Mouse (Mus musculus) monocyte, adult 2 months (primary cell): Measurements from ENCODE around the gene Epsti1.
A peak's percentile ranks its signal among the peaks of the same experiment; 100 is the strongest.

Experiments used
- DNase-seq, 2 experiments: peaks; one replicate each; pipeline ENCODE4 v3.0.0; 2022; ENCODE audit warnings: low spot score in 2 of 2, low read depth in 1 of 2

The Epsti1 gene

GRCm38 (mm10) chr14:77921641-77922040 lies 17.6 kb downstream of the Epsti1 start:
- no peak for DNase-seq

DNA sequence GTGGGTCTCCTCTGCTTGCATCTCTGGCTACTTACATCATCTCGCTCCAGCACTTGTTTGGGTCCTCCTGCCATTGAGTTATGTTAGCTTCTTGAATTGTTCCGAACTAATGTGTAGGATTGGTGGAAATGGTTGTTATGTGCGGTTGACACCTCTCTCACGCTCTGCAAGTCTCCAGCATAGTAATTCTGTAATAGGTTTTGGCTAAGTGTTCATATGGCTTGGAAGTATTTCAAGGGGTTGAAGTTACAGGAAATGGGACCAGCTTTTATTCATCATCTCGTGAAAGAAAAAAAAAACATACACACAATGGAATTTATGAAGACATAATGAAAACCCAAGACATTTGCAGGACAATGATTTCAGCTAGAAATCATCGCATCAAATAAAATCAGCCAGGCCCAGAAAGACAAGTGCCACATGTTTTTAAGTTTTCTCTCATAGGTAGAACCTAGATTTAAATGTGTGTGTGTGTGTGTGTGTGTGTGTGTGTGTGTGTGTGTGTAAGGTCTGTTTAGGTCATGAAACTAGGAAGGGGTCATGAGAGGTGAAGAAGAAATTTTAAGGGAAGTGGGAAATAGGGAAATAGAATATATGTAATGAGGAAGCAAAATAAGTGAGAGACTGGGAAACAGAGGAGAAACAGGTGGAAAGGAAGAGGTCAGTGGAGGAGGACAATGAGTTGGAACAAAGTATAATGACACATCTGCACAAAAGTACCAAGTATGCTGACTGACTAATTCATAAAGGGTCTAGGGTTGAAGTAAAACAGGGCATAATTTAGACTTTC lies 19.2 kb downstream of the Epsti1 start:
- no peak for DNase-seq

- no peak for DNase-seq
Observed at GRCm38 (mm10) chr14:77925414-77925813, 21.4 kb downstream of the Epsti1 start.

GRCm38 (mm10) chr14:77926718-77927117 lies 22.7 kb downstream of the Epsti1 start:
- no peak for DNase-seq

DNA sequence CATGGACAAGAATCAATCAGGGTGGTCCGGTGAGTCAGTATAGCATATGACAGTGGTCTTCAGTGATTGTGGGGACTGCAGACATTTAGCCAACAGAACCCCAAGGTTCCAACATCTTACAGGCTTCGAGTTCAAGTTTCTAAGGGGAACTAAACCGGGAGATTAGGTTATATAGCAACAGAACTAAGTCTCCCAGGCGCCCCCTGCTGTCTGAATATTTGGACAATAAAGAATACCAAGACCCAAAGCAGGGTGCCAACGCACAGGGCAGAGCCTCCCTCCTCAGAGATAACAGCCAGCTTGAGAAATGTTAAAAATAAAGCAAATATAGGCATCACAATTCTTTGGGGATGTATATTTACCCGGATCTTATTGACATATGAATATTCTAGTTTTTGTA lies 24.0 kb downstream of the Epsti1 start:
- DNase-seq: peak; percentile 26 to 68

DNA sequence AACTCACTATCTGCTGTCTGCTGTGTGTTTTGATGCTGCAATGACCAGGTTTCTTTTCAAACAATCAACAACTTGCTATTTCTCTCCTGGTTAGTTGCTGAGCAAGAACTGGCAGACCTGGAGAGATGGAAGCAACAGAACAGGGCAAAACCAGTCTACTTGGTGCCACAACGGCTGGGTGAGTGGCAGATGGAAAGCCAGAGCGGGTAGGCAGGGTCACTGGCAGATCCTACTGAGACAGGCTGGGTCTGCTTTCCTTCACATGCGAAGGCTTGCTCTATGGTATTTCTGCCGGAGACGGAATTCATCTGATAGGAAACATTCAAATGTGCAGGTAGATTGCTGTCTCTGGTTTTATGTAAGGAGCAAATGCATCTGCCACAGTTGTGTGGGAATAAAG lies 24.6 kb downstream of the Epsti1 start:
- no peak for DNase-seq

GRCm38 (mm10) chr14:77929139-77929678 lies 25.2 kb downstream of the Epsti1 start:
- DNase-seq: no peak

GRCm38 (mm10) chr14:77932150-77933047 lies 28.4 kb downstream of the Epsti1 start:
- no peak for DNase-seq

- DNase-seq: no peak
Observed at GRCm38 (mm10) chr14:77933243-77933642, 29.2 kb downstream of the Epsti1 start.

DNA sequence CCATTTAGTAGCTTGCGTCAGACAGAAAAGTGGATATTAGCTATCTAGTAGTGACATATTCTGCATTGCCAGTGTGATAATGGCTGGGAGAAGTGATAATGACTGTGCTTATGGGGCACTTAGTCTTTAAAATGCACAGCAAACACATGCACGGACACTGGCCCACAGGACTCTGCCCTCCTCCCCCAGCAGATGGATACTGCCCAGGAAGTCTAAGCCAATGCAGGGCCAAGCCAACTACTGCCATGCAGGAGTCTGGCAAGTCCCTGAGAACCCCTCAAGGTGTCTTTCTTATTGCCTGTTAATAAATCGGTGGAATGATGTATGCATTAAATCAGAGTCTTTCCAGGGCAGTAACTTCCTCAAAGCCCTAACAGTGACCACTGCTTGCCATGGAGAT lies 30.4 kb downstream of the Epsti1 start:
- no peak for DNase-seq

DNA sequence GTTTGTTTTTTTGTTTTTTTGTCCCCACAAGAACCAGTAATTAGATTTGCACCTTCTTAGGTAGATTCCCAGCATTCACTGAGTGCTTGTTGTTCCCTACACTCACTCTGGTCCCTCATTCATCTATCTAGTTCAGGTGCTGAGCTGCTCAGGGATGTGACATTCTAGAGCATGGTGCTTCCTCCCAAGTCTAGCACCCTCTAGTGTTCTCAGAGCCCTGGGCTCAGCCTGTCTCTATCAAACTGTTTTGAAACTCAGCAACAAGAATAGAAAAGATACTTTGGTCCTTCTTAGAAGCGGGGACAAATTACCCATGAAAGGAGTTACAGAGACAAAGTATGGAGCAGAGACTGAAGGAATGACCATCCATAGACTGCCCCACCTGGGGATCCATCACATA lies 37.1 kb downstream of the Epsti1 start:
- DNase-seq: no peak

DNA sequence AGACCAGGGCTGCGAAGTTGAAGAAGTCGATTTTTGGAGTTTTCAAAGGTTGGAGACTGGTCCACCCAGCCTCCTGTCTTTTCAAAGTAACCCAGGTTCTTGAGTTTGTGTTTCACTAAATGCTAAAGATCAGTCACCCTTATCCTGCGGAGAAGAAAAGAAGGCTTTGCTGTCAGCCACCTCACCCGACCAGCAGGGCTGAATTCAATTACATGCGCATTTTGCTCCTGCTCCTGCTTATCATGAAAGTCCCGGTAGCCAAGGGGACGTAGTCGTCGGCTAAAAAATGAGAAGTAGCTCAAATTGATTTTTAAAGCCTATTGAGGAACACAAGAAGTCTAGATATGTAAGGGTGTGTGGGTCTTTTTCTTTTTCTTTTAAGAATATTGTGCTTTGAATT lies 38.2 kb downstream of the Epsti1 start:
- DNase-seq: no peak

- DNase-seq: no peak
Observed at GRCm38 (mm10) chr14:77942793-77943558, 38.9 kb downstream of the Epsti1 start.

- no peak for DNase-seq
Observed at GRCm38 (mm10) chr14:77961741-77962140, 57.7 kb downstream of the Epsti1 start.

GRCm38 (mm10) chr14:77963525-77963924 lies 59.5 kb downstream of the Epsti1 start:
- no peak for DNase-seq

DNA sequence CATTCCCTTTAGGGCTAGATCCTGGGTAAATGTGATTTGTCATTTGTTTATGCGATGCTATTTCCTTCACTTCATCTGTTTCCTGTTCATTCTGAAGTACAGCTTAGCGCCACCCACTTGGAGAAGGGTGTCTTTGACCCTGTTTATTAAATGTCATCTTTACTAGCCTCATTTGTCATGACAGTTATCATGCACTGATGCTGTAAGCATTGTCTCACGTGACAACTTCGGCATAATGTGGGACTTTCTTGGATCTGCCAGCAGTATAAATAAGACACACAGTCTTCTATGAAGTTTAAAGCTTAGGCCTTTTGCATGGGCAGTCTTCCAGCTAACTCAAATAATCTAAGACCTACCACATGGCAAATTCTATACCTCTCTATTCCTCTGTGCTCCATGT lies 67.3 kb downstream of the Epsti1 start:
- no peak for DNase-seq

DNA sequence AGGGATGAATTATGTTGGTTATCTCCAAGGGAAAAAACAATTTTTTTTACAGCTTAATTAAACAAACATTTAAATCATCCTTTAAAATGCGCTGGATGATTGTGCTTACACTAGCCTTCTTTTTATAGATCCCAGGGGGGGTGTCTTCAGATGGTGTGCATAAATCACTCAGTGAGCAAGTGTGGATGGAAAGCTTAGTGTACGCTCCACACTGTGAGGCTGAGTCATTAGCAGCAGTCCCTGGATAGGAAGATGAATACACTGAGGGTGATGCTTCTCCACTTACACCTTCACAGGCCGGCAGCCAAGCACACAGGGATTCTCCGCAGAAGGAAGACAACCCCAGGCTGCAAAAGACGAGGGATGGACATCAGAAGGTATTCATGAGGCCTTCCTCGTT lies 70.2 kb downstream of the Epsti1 start:
- no peak for DNase-seq

- no peak for DNase-seq
Observed at GRCm38 (mm10) chr14:77975702-77976101, 71.7 kb downstream of the Epsti1 start.

DNA sequence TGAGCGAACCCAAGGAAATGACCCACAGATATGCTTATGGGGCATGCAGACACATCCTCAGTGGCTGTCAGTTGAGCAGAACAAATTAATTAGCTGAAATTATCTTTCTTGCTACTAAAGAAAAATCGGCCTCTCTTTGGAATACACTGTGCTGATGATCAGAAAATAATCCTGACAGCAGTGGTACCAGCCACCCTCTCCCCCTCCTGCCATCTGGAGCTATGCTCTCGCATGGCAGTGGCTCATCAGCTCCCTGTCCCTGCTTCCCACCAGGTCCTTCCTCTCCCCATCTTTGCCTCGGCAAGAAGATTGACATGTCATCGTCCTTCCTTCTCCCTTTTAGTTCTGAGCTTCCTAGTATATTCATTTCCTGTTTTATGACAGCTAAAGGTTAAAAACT lies 77.5 kb downstream of the Epsti1 start:
- DNase-seq: no peak

- DNase-seq: no peak
Observed at GRCm38 (mm10) chr14:77997731-77998130, 93.7 kb downstream of the Epsti1 start.

- no peak for DNase-seq
Observed at GRCm38 (mm10) chr14:78004486-78004885, 100.4 kb downstream of the Epsti1 start.
